Mouse (Mus musculus) liver, embryonic 14.5 days (tissue): ENCODE data around the gene Pknox1. TPM values are rescaled to one million over a fixed set of nuclear protein-coding genes. Genes with fewer than 3 reads are reported as not detected.

Experiments used
- ATAC-seq: fragments of 200-750 bp; cut with Nextera tagmentation; 2 replicates; pipeline ENCODE4 v1.8.0; 2017; ENCODE audit warnings: moderate number of reproducible peaks, mild to moderate bottlenecking, moderate library complexity; ENCODE audit not compliant: insufficient read depth
- DNase-seq, 3 experiments: peaks; one replicate each; pipeline ENCODE4 v3.0.0-alpha.2; 2012 to 2013; ENCODE audit warnings: low read depth in 3 of 3, low spot score in 3 of 3
- H3K27ac ChIP-seq: fragments of 300-500 bp; sonication (generic); 2 replicates; pipeline ENCODE4 v1.5.1; 2014; ENCODE audit warnings: moderate library complexity, mild to moderate bottlenecking, control low read depth, inconsistent platforms
- H3K27me3 ChIP-seq: fragments of 300-500 bp; sonication (generic); 2 replicates; pipeline ENCODE4 v1.6.1; 2014; ENCODE audit warnings: mild to moderate bottlenecking, low read length, moderate library complexity; ENCODE audit not compliant: control insufficient read depth, insufficient read depth
- H3K36me3 ChIP-seq: fragments of 300-500 bp; sonication (generic); replicated peaks from 2 replicates; pipeline ENCODE4 v1.6.1; 2014; ENCODE audit warnings: low read depth; ENCODE audit not compliant: control insufficient read depth, insufficient read depth
- H3K4me1 ChIP-seq, 2 experiments: fragments of 200-500 bp in 1 of 2; fragments of 300-500 bp in 1 of 2; sonication (generic) in 1 of 2; replicated peaks; 2 replicates each; pipeline ENCODE4 v1.6.1; 2012 to 2014; ENCODE audit warnings: antibody characterized with exemption in 1 of 2, inconsistent platforms in 1 of 2, low read length in 1 of 2; ENCODE audit not compliant: control insufficient read depth in 2 of 2, insufficient read depth in 2 of 2
- H3K4me2 ChIP-seq: fragments of 300-500 bp; sonication (generic); 2 replicates; pipeline ENCODE4 v1.6.1; 2014; ENCODE audit warnings: low read depth, mild to moderate bottlenecking, control low read depth, moderate library complexity
- H3K4me3 ChIP-seq, 2 experiments: fragments of 200-500 bp in 1 of 2; fragments of 300-500 bp in 1 of 2; sonication (generic) in 1 of 2; 2 replicates each; pipeline ENCODE4 v1.5.1; 2012 to 2014; ENCODE audit warnings: low read depth in 2 of 2, low read length in 2 of 2, mild to moderate bottlenecking in 2 of 2, control low read depth in 1 of 2, inconsistent platforms in 1 of 2, moderate library complexity in 1 of 2; ENCODE audit not compliant: insufficient read depth in 1 of 2
- H3K9ac ChIP-seq: fragments of 300-500 bp; sonication (generic); replicated peaks from 2 replicates; pipeline ENCODE4 v1.6.1; 2014; ENCODE audit warnings: mild to moderate bottlenecking, control low read depth, moderate library complexity
- H3K9me3 ChIP-seq: fragments of 300-500 bp; sonication (generic); 2 replicates; pipeline ENCODE4 v1.6.1; 2016; ENCODE audit warnings: low read length, mixed read lengths; ENCODE audit not compliant: control insufficient read depth
- CTCF ChIP-seq: IDR thresholded peaks from 2 replicates; pipeline ENCODE4 v1.5.1; 2016; ENCODE audit warnings: antibody characterized with exemption, low read depth, control low read depth
- EP300 ChIP-seq: IDR thresholded peaks from 2 replicates; pipeline ENCODE4 v1.6.1; 2016; ENCODE audit warnings: antibody characterized with exemption, low read depth
- WGBS: fragments of 180-500 bp; shearing (Covaris S2); extraction: QIAGEN DNeasy Blood & Tissue Kit; methylation state at CpG from one replicate; pipeline ENCODE4 v1.1.7; 2014; ENCODE audit not compliant: insufficient replicate concordance; 5-methylcytosine and 5-hydroxymethylcytosine counted together
- polyA plus RNA-seq, 2 experiments: library from polyadenylated mRNA; depleted of rRNA in 1 of 2; stranded (reverse) in 1 of 2; unstranded in 1 of 2; fragments of >200 nt; fragmentation: Nextera tagmentation in 1 of 2; extraction: Ambion mirVana in 1 of 2; gene quantifications; 2 replicates each; pipeline versions ENCODE4 v1.2.1 to v1.2.3; 2012 to 2014

The Pknox1 gene
- polyA plus RNA-seq (2012; rRNA removed): 5.5 and 7.0 TPM in 2 replicates
- polyA plus RNA-seq (2014; fragmentation: Nextera tagmentation; extraction: Ambion mirVana): 10.6 and 11.8 TPM in 2 replicates

DNA sequence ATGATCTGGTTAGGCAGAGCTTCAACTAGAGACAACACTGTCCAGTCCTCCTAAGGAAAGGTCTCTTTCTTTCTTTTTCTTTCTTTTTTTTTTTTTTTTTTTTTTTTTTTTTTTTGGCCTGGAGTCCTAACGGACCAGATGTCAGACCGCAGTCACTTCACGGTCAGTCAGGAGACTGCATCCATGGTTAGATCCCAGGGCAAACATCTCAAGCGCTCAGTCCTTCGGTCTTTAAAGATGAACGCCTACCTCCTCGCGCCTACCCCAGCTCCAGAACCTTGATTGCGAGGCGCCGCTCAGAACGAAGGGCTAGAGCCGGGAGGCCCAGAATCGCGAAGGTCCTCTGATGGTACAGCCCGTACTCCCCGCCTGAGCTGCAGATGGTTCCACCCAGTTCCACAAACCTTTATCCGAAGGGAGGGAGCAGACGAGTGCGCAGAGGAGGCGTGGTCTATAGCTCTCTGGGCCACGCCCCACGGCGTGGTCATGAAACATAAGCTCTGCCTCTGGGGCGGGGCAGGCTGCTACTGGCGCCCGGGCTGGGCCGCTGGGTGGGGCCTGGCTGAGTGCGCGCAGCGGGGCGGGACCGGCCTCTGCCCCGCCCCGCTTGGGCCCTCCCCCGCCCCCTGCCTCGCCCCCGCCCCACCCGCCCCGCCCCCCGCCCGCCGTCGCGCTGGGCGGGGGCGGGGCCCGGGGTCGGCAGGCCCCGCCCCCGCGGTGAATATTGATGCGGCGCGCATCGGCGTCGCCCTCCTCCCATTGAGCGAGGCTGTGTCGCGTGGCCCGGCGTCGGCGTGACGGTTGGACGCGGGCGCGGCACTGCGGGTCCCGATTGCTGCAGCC, at the start of gene Pknox1:
TSS of gene Pknox1 (plus strand) at position 720 of the 843 bp plus-strand sequence.
- no peak for TF ChIP-seq CTCF
- no peak for TF ChIP-seq EP300
- Histone ChIP-seq H3K9me3 (no peaks in the 10 kb centered on the region), H3K9ac (peak within 1 kb of the TSS; percentile 87), H3K4me1 (peaks cover 17 to 18% of the 10 kb centered on the region in 2 experiments), H3K27ac (peak within 1 kb of the TSS; percentile 88), H3K4me2 (peak within 1 kb of the TSS; percentile 81), H3K36me3 (no peaks in the 10 kb centered on the region; the same call in 1 of the 2 replicates), H3K27me3 (no peaks in the 10 kb centered on the region), H3K4me3 (peak within 1 kb of the TSS; percentile 73 to 78)
- under 1% methylated on average over 59 of the region's 72 CpGs for WGBS
- DNase-seq (peak; percentile 99 to 100 (median 99)), ATAC-seq (peak; percentile 90)

DNA sequence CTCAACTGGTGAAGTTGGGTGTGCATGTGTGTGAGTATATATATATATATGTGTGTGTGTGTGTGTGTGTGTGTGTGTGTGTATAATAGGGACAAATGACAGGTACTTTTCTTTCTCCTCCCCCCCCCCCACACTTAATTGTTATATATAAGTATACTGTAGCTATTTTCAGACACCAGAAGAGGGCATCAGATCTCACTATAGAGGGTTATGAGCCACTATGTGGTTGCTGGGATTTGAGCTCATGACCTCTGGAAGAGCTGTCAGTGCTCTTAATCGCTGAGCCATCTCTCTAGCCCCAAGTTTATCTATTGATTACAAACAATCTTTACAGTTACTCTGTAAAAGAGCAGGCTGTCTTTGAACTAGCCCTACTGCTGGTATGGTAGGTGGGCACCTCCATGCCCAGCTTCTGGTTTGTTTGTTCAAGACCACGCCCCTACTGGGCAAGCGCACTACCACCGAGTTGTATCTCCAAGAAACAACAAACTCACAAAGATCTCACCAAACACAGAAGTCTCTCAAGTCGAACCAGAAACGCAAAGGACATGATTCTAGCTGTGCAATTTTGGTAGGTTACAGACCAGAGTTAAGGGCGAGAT, 45.1 kb upstream of the Pknox1 start:
- DNase-seq: no peak
- TF ChIP-seq CTCF (no peak), EP300 (no peak)
- no peaks in the 10 kb centered on the region for H3K9me3 ChIP-seq
- 2% methylated on average over 7 of the region's 7 CpGs for WGBS
- H3K4me3 ChIP-seq: peak overlapping the region; percentile 63 to 64
- peak overlapping the region; percentile 88 for H3K4me2 ChIP-seq
- peak; percentile 48 for ATAC-seq
- no peak overlapping the region for H3K27ac ChIP-seq
- H3K27me3 ChIP-seq: no peaks in the 10 kb centered on the region; the same call in 1 of the 2 replicates
- H3K4me1 ChIP-seq: peaks cover 7 to 13% of the 10 kb centered on the region in 2 experiments; a peak in 3 of 4 replicates
- peak overlapping the region; percentile 7; the same call in 1 of the 2 replicates for H3K9ac ChIP-seq
- no peaks in the 10 kb centered on the region; the same call in 1 of the 2 replicates for H3K36me3 ChIP-seq

DNA sequence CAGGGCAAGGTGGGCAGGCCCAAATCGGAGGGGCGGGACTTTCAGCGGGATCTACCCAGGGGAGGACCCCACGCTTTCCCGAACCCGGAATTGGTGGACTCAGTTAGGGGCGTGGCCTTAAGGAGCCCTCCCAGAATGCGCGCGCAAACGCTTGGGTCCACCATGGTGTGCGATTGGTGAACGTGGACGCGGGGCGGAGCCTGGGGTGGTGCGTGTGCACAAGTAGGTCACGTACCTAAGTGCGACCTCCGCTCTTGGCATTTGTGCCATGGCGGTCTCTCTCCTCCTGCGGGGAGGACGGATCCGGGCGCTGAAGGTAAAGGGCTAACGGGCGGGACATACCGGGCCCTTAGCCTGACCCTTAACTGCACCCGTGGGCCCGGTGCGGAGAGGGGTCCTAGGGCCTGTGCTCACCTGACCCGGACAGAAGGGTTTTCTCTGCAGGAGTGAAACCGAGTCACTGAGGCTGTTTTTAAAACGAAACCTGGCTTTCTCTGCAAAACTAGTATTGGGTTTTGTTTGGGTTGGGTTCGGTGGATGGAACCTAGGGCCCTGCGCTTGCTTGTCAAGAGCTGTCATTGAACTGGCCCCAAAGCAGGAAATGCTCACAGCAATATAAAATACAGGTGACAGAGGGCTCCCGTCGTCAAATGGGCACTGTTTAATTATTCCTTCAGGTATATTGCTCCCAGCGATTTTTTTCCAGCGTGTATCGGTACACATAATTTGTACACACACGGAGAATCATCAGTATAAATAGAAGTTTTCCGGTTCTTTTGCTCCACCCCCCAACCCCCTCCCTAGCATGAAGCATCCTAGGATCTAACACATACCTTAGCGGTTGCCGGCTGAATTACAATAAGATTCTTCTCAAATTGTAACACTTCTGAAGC, 44.3 kb upstream of the Pknox1 start, which contains the start of the genes Wdr4 and Ndufv3:
TSS of gene Wdr4 (minus strand) at position 35 of the 893 bp plus-strand sequence.
TSS of gene Ndufv3 (plus strand) at position 170 of the 893 bp plus-strand sequence.
- peak; percentile 97 for ATAC-seq
- under 1% methylated on average over 45 of the region's 45 CpGs for WGBS

DNA sequence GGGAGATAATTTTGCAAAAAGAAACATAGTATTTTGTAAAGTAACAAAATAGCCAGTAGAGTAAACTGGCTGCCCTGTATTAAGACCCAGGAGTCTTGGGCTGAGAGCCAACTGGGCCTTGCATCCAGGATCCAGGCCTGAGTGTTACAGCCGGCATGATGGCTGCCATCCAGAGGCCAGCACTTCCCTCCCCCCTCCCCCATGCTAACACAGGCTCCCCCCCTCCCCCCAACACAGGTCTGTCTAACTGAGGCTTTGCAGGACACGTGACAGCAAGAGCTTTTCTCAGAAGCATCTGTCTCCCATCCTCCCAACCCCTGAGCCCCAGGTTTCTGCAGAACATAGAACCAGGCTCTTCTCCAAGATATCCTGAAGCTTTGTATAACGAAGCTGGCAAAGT, 43.6 kb upstream of the Pknox1 start:
- Histone ChIP-seq H3K9me3 (no peaks in the 10 kb centered on the region), H3K4me1 (peaks cover 7 to 13% of the 10 kb centered on the region in 2 experiments; a peak in 3 of 4 replicates), H3K4me2 (peak overlapping the region; percentile 88), H3K36me3 (no peaks in the 10 kb centered on the region; the same call in 1 of the 2 replicates), H3K4me3 (peak overlapping the region; percentile 63 to 66), H3K27ac (no peak overlapping the region), H3K9ac (peak overlapping the region; percentile 71), H3K27me3 (no peaks in the 10 kb centered on the region; the same call in 1 of the 2 replicates)
- ATAC-seq: no peak
- TF ChIP-seq EP300 (no peak), CTCF (no peak)
- WGBS: 18% methylated on average over 3 of the region's 3 CpGs
- DNase-seq: no peak

More for the DNA sequence above, 44.3 kb upstream of the Pknox1 start, which contains the start of the genes Wdr4 and Ndufv3:
- peak within 1 kb of the TSS; percentile 71 for H3K9ac ChIP-seq
- H3K27ac ChIP-seq: peak within 1 kb of the TSS; percentile 53
- H3K4me2 ChIP-seq: peak within 1 kb of the TSS; percentile 88
- DNase-seq: peak; percentile 99 to 100 (median 100)
- H3K4me3 ChIP-seq: peak within 1 kb of the TSS; percentile 63 to 66
- peaks cover 7 to 13% of the 10 kb centered on the region in 2 experiments; a peak in 3 of 4 replicates for H3K4me1 ChIP-seq
- H3K27me3 ChIP-seq: no peaks in the 10 kb centered on the region; the same call in 1 of the 2 replicates
- H3K9me3 ChIP-seq: no peaks in the 10 kb centered on the region
- no peak for TF ChIP-seq CTCF
- TF ChIP-seq EP300: no peak
- no peaks in the 10 kb centered on the region; the same call in 1 of the 2 replicates for H3K36me3 ChIP-seq
